Mouse (Mus musculus) thymus, postnatal 36 days (tissue): ENCODE data around the gene Ptges.

Source experiments
- DNase-seq, 2 experiments: peaks; one replicate each; pipeline ENCODE4 v3.0.0; 2022; ENCODE audit warnings: mixed read lengths in 2 of 2

Ptges gene

GRCm38 (mm10) chr2:30897291-30897690 lies 32.4 kb downstream of the Ptges start:
- peak in 1 of 2 experiments; percentile 13 for DNase-seq

GRCm38 (mm10) chr2:30893946-30894345 lies 35.7 kb downstream of the Ptges start:
- DNase-seq, result no peak

- DNase-seq, result no peak
These were observed 36.3 kb downstream of the Ptges start for GRCm38 (mm10) chr2:30893399-30893798.

GRCm38 (mm10) chr2:30891002-30891401 lies 38.7 kb downstream of the Ptges start:
- peak; percentile 18 to 26 for DNase-seq

- DNase-seq, result no peak
These were observed 44.1 kb downstream of the Ptges start for GRCm38 (mm10) chr2:30885453-30886163.

- DNase-seq, result no peak
These were observed 44.8 kb downstream of the Ptges start for GRCm38 (mm10) chr2:30884852-30885373.

GRCm38 (mm10) chr2:30881215-30881614 lies 48.4 kb downstream of the Ptges start:
- no peak for DNase-seq

GRCm38 (mm10) chr2:30879481-30879880 lies 50.2 kb downstream of the Ptges start:
- DNase-seq, result no peak

- no peak for DNase-seq
These were observed 53.8 kb downstream of the Ptges start for GRCm38 (mm10) chr2:30875621-30876432.

GRCm38 (mm10) chr2:30875096-30875495 lies 54.6 kb downstream of the Ptges start:
- no peak for DNase-seq

- DNase-seq, result no peak
These were observed 55.2 kb downstream of the Ptges start for GRCm38 (mm10) chr2:30874445-30874844.

- no peak for DNase-seq
These were observed 57.0 kb downstream of the Ptges start for GRCm38 (mm10) chr2:30872669-30873068.

GRCm38 (mm10) chr2:30870863-30871262 lies 58.8 kb downstream of the Ptges start:
- no peak for DNase-seq

- DNase-seq, result no peak
These were observed 64.2 kb downstream of the Ptges start for GRCm38 (mm10) chr2:30865426-30865825.

GRCm38 (mm10) chr2:30864968-30865381 lies 64.7 kb downstream of the Ptges start:
- no peak for DNase-seq

- DNase-seq, result no peak
These were observed 66.1 kb downstream of the Ptges start for GRCm38 (mm10) chr2:30863574-30863973.

- no peak for DNase-seq
These were observed 67.6 kb downstream of the Ptges start for GRCm38 (mm10) chr2:30862081-30862480.

GRCm38 (mm10) chr2:30859782-30860181 lies 69.9 kb downstream of the Ptges start:
- DNase-seq, result no peak

GRCm38 (mm10) chr2:30857076-30857475 lies 72.6 kb downstream of the Ptges start:
- DNase-seq, result no peak

- DNase-seq, result no peak
These were observed 76.8 kb downstream of the Ptges start for GRCm38 (mm10) chr2:30852771-30853313.

- DNase-seq, result no peak
These were observed 79.1 kb downstream of the Ptges start for GRCm38 (mm10) chr2:30850581-30850980.

- no peak for DNase-seq
These were observed 81.5 kb downstream of the Ptges start for GRCm38 (mm10) chr2:30848184-30848583.

GRCm38 (mm10) chr2:30846723-30847122 lies 82.9 kb downstream of the Ptges start:
- no peak for DNase-seq

GRCm38 (mm10) chr2:30846236-30846635 lies 83.4 kb downstream of the Ptges start:
- DNase-seq, result no peak
